Mouse (Mus musculus) heart, embryonic 14.5 days (tissue): ENCODE results near the gene Nrde2. TPM values are rescaled to one million over a fixed set of nuclear protein-coding genes. Genes with fewer than 3 reads are reported as not detected.

Source experiments
- ATAC-seq: fragments of 200-750 bp; cut with Nextera tagmentation; 2 replicates; pipeline ENCODE4 v1.8.0; 2017; ENCODE audit warnings: low read depth, moderate TSS enrichment; ENCODE audit not compliant: insufficient number of reproducible peaks, insufficient read depth, low FRiP score
- H3K27ac ChIP-seq, 2 experiments: fragments of 200-500 bp in 1 of 2; fragments of 300-500 bp in 1 of 2; sonication (generic) in 1 of 2; replicated peaks in 1 of 2; 2 replicates each; pipeline ENCODE4 v1.5.1; 2012 to 2014; ENCODE audit warnings: low read depth in 2 of 2, low read length in 2 of 2, control low read depth in 1 of 2, mild to moderate bottlenecking in 1 of 2, mixed read lengths in 1 of 2; ENCODE audit not compliant: control insufficient read depth in 1 of 2, insufficient read depth in 1 of 2
- H3K27me3 ChIP-seq: fragments of 300-500 bp; sonication (generic); 2 replicates; pipeline ENCODE4 v1.6.1; 2014; ENCODE audit warnings: mild to moderate bottlenecking, low read length, control low read depth; ENCODE audit not compliant: control insufficient read depth, insufficient read depth
- H3K36me3 ChIP-seq: fragments of 300-500 bp; sonication (generic); 2 replicates; pipeline ENCODE4 v1.6.1; 2014; ENCODE audit warnings: mild to moderate bottlenecking, control low read depth, low read length, mixed read lengths; ENCODE audit not compliant: control insufficient read depth, insufficient read depth
- H3K4me1 ChIP-seq, 2 experiments: fragments of 200-500 bp in 1 of 2; fragments of 300-500 bp in 1 of 2; sonication (generic) in 1 of 2; 2 replicates each; pipeline ENCODE4 v1.6.1; 2012 to 2014; ENCODE audit warnings: low read length in 2 of 2, control low read depth in 1 of 2, mixed read lengths in 1 of 2; ENCODE audit not compliant: control insufficient read depth in 2 of 2, insufficient read depth in 2 of 2
- H3K4me2 ChIP-seq: fragments of 300-500 bp; sonication (generic); 2 replicates; pipeline ENCODE4 v1.6.1; 2014; ENCODE audit warnings: mild to moderate bottlenecking, low read length
- H3K4me3 ChIP-seq, 2 experiments: fragments of 200-500 bp in 1 of 2; fragments of 300-500 bp in 1 of 2; sonication (generic) in 1 of 2; 2 replicates each; pipeline ENCODE4 v1.5.1; 2012 to 2014; ENCODE audit warnings: low read length in 2 of 2, mild to moderate bottlenecking in 2 of 2, control low read depth in 1 of 2, low read depth in 1 of 2, moderate library complexity in 1 of 2; ENCODE audit not compliant: control insufficient read depth in 1 of 2, insufficient read depth in 1 of 2
- H3K9ac ChIP-seq: fragments of 300-500 bp; sonication (generic); 2 replicates; pipeline ENCODE4 v1.6.1; 2014; ENCODE audit warnings: mild to moderate bottlenecking, low read length
- H3K9me3 ChIP-seq: fragments of 300-500 bp; sonication (generic); 2 replicates; pipeline ENCODE4 v1.6.1; 2016; ENCODE audit warnings: low read length, control low read depth; ENCODE audit not compliant: control insufficient read depth
- WGBS: fragments of 180-500 bp; shearing (Covaris S2); extraction: QIAGEN DNeasy Blood & Tissue Kit; methylation state at CpG from one replicate; pipeline ENCODE4 v1.1.7; 2014; 5-methylcytosine and 5-hydroxymethylcytosine counted together
- polyA plus RNA-seq: library from polyadenylated mRNA; unstranded; fragments of >200 nt; fragmentation: Nextera tagmentation; extraction: Ambion mirVana; gene quantifications from 2 replicates; pipeline ENCODE4 v1.2.1, GENCODE M21; 2014

Nrde2 gene
- polyA plus RNA-seq, 1 experiment from 2014 or later = 8.1 TPM

- WGBS = 73% methylated on average over 7 of the region's 7 CpGs
These were observed 5.6 kb upstream of the Nrde2 start for GRCm38 (mm10) chr12:100164991-100165500.

GRCm38 (mm10) chr12:100152466-100152865 lies 7.0 kb downstream of the Nrde2 start:
- Histone ChIP-seq H3K9me3 (no peaks in the 10 kb centered on the region), H3K9ac (no peak overlapping the region), H3K4me2 (no peak overlapping the region), H3K4me1 (no peaks in the 10 kb centered on the region), H3K36me3 (peaks cover 41% of the 10 kb centered on the region), H3K27ac (no peak overlapping the region), H3K27me3 (no peaks in the 10 kb centered on the region), H3K4me3 (no peak overlapping the region)
- WGBS = 87% methylated on average over 7 of the region's 7 CpGs
- ATAC-seq = no peak

More at GRCm38 (mm10) chr12:100164991-100165500, 5.6 kb upstream of the Nrde2 start:
- H3K36me3 ChIP-seq = no peaks in the 10 kb centered on the region
- peaks cover 4 to 6% of the 10 kb centered on the region in 2 experiments; a peak in 3 of 4 replicates for H3K4me1 ChIP-seq
- H3K27ac ChIP-seq = no peak overlapping the region
- H3K4me3 ChIP-seq = no peak overlapping the region
- no peaks in the 10 kb centered on the region for H3K9me3 ChIP-seq
- no peak overlapping the region for H3K4me2 ChIP-seq
- H3K27me3 ChIP-seq = no peaks in the 10 kb centered on the region
- H3K9ac ChIP-seq = no peak overlapping the region
- ATAC-seq = no peak

DNA sequence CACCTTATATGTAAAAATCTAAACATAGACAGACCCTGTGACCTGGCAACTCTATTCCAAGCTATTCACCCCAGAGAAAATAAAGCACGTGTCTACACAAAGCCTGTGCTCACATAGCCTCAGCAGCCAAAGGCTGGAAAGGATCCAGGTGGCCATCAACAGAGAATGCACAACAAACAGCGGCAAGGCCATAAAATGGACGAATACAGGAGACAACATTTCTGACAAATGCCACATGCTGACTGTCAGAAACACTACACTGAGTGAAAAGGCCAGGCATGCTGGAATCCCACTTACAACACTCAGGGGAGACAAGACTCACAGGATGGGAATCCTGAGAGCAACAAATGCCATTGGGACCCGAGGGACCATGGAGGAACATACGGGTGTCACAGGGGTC lies 15.2 kb downstream of the Nrde2 start:
- Histone ChIP-seq H3K4me3 (no peak overlapping the region), H3K9me3 (no peaks in the 10 kb centered on the region), H3K27ac (no peak overlapping the region), H3K9ac (no peak overlapping the region), H3K36me3 (peaks cover 100% of the 10 kb centered on the region), H3K4me2 (no peak overlapping the region), H3K27me3 (no peaks in the 10 kb centered on the region), H3K4me1 (0 out of 4 replicates have a peak, but pooled peaks cover 0 to 2% of the 10 kb centered on the region in 2 experiments)
- 73% methylated on average over 5 of the region's 5 CpGs for WGBS
- ATAC-seq = no peak

- Histone ChIP-seq H3K4me2 (no peak overlapping the region), H3K36me3 (peaks cover 100% of the 10 kb centered on the region), H3K27me3 (no peaks in the 10 kb centered on the region), H3K27ac (no peak overlapping the region), H3K4me3 (no peak overlapping the region), H3K4me1 (0 out of 4 replicates have a peak, but pooled peaks cover 0 to 2% of the 10 kb centered on the region in 2 experiments), H3K9me3 (no peaks in the 10 kb centered on the region), H3K9ac (no peak overlapping the region)
- 93% methylated on average over 9 of the region's 9 CpGs for WGBS
- ATAC-seq = no peak
These were observed 15.7 kb downstream of the Nrde2 start for GRCm38 (mm10) chr12:100143737-100144136.

- peaks cover 100% of the 10 kb centered on the region for H3K36me3 ChIP-seq
- no peaks in the 10 kb centered on the region for H3K9me3 ChIP-seq
- no peak for ATAC-seq
- H3K27me3 ChIP-seq = no peaks in the 10 kb centered on the region
- H3K4me3 ChIP-seq = no peak overlapping the region
- H3K27ac ChIP-seq = no peak overlapping the region
- no peak overlapping the region for H3K9ac ChIP-seq
- WGBS = 89% methylated on average over 11 of the region's 11 CpGs
- H3K4me1 ChIP-seq = 0 out of 4 replicates have a peak, but pooled peaks cover 0 to 2% of the 10 kb centered on the region in 2 experiments
- no peak overlapping the region for H3K4me2 ChIP-seq
These were observed 16.5 kb downstream of the Nrde2 start for GRCm38 (mm10) chr12:100142848-100143523.

GRCm38 (mm10) chr12:100135117-100135516 lies 24.3 kb downstream of the Nrde2 start:
- ATAC-seq = no peak
- no peaks in the 10 kb centered on the region for H3K9me3 ChIP-seq
- H3K36me3 ChIP-seq = peaks cover 94% of the 10 kb centered on the region
- H3K27ac ChIP-seq = no peak overlapping the region
- no peak overlapping the region for H3K9ac ChIP-seq
- no peaks in the 10 kb centered on the region for H3K4me1 ChIP-seq
- H3K4me2 ChIP-seq = no peak overlapping the region
- 74% methylated on average over 3 of the region's 3 CpGs for WGBS
- H3K4me3 ChIP-seq = no peak overlapping the region
- no peaks in the 10 kb centered on the region for H3K27me3 ChIP-seq

DNA sequence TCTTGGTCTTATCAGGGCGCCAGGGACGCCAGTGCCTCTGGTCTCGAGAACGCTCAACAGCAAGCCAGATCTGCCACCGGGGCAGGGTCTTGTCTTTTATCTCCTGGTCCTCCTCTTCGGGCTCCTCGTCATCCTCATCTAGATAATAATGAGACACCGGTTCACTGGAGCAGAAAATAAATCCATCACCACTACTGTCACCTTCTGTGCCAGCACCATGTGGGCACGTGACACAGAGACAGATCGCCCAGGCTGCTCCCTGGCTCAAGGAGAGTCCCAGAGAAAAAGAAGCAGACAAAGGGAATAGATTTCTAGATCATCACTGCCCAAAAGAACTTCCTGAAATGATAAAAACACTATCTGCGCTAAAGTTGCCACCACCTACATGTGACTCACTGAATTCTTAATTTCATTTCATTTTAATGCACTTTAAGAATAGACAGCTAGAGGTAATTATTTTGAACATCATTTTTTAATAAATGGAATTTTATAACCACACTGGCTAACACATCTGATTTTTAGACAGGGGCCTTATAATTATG lies 25.0 kb downstream of the Nrde2 start:
- no peak overlapping the region for H3K9ac ChIP-seq
- no peak overlapping the region for H3K27ac ChIP-seq
- H3K9me3 ChIP-seq = no peaks in the 10 kb centered on the region
- H3K4me2 ChIP-seq = no peak overlapping the region
- no peaks in the 10 kb centered on the region for H3K4me1 ChIP-seq
- ATAC-seq = no peak
- WGBS = 73% methylated on average over 11 of the region's 11 CpGs
- no peak overlapping the region for H3K4me3 ChIP-seq
- peaks cover 94% of the 10 kb centered on the region for H3K36me3 ChIP-seq
- H3K27me3 ChIP-seq = no peaks in the 10 kb centered on the region
